Mouse (Mus musculus): Measurements from ENCODE around the gene Rab11fip5. TPM values are rescaled to one million over a fixed set of nuclear protein-coding genes. Genes with fewer than 3 reads are reported as not detected.

The Rab11fip5 gene
- polyA plus RNA-seq, 1 experiment = 75.2 TPM

GRCm38 (mm10) chr6:85286283-85287047, 88.0 kb downstream of the Rab11fip5 start:
- no peak overlapping the region for H3K4me3 ChIP-seq (replicated peaks; ENCODE audit: insufficient read depth, low read depth, low read length)
- WGBS = 86% methylated on average over 13 of the region's 13 CpGs
- H3K4me1 ChIP-seq (ENCODE audit: control insufficient read depth, insufficient read depth, low read length) = no peaks in the 10 kb centered on the region
- no peak for DNase-seq
- H3K27ac ChIP-seq (ENCODE audit: insufficient read depth, low read length) = no peak overlapping the region
- no peaks in the 10 kb centered on the region for H3K27me3 ChIP-seq (ENCODE audit: control insufficient read depth, insufficient read depth, low read length)
- TF ChIP-seq POLR2A (IDR thresholded peaks at IDR 0.05; ENCODE audit: borderline replicate concordance, insufficient read depth, low read length) = no peak
- TF ChIP-seq CTCF (IDR thresholded peaks at IDR 0.05; ENCODE audit: borderline replicate concordance, insufficient read depth, low read depth, low read length) = no peak

Other genes starting within 250 kb of the Rab11fip5 start
- 26.9 TPM in 2 replicates for gene Spr, start 236.9 kb downstream of the Rab11fip5 start, polyA plus RNA-seq (2012; rRNA removed)
- gene Emx1, start 187.2 kb downstream of the Rab11fip5 start, polyA plus RNA-seq (2012; rRNA removed) = 0.11 and 0.19 TPM in 2 replicates
- gene Sfxn5, start 41.2 kb downstream of the Rab11fip5 start, polyA plus RNA-seq (2012; rRNA removed) = 169 and 172 TPM in 2 replicates
- not detected in 2 replicates for gene Noto, start 49.3 kb upstream of the Rab11fip5 start, polyA plus RNA-seq (2012; rRNA removed)
- 35.3 and 38.8 TPM in 2 replicates for gene Smyd5, start 57.4 kb upstream of the Rab11fip5 start, polyA plus RNA-seq (2012; rRNA removed)
- 207 TPM in 2 replicates for gene Cct7, start 76.9 kb upstream of the Rab11fip5 start, polyA plus RNA-seq (2012; rRNA removed)
- gene Pradc1, start 77.3 kb upstream of the Rab11fip5 start, polyA plus RNA-seq (2012; rRNA removed) = 21.2 and 21.5 TPM in 2 replicates
- 32.9 and 33.8 TPM in 2 replicates for gene Fbxo41, start 128.4 kb upstream of the Rab11fip5 start, polyA plus RNA-seq (2012; rRNA removed)
- 8.3 and 9.8 TPM in 2 replicates for gene Egr4, start 139.0 kb upstream of the Rab11fip5 start, polyA plus RNA-seq (2012; rRNA removed)
- 14.1 and 14.9 TPM in 2 replicates for gene Alms1, start 212.9 kb upstream of the Rab11fip5 start, polyA plus RNA-seq (2012; rRNA removed)

Measured in cerebellum, adult 2 months (tissue).